In the genomic region with DNA sequence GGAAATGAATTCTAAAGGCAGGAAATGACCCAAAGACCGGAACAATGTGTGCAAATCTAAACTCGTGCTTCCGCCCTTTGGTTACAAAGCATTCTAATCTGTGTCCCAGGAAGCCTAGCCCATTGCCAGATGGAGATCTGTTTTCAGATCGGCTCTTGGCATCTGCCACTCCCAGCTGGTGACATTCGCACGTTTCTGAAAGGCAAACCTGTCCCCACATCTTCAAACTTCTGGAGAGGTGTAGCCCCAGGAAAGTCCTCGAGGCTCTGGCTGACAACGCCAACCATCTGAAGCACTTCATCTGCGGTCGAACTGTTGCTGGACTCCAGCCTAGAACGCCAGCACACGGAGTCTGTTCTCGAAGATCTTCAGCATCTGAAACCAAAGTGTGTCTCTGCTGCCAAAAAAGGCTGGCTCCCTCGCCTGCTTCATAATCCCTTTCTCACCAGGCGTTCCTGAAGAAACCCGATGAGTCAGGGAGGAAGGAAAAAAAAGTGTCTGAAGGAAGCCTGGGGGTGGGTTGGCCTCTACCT, we compare ENCODE assay signal across 8 mouse cellular contexts.
DNase-seq lines count a peak whose midpoint lies in the region; ATAC-seq and TF ChIP-seq lines count a peak whose summit lies in the region.

No protein-coding gene starts in this region.

- H3K4me2 ChIP-seq in hindbrain, embryonic 16.5 days (ENCODE audit: low read length), result peak overlapping the region; percentile 14
- no peak overlapping the region for H3K4me2 ChIP-seq in hindbrain, embryonic 14.5 days (replicated peaks)
- H3K4me2 ChIP-seq in intestine, embryonic 15.5 days (replicated peaks), result peak overlapping the region; percentile 37
- H3K4me2 ChIP-seq in midbrain, embryonic 11.5 days, result no peak overlapping the region

- H3K4me3 ChIP-seq in hindbrain, embryonic 16.5 days (ENCODE audit: low read length), result no peak overlapping the region
- H3K4me3 ChIP-seq in hindbrain, embryonic 14.5 days (replicated peaks; ENCODE audit: low read length), result no peak overlapping the region
- H3K4me3 ChIP-seq in gastrocnemius, adult 2 months, result peak overlapping the region; percentile 53
- no peak overlapping the region for H3K4me3 ChIP-seq in intestine, embryonic 15.5 days (replicated peaks)
- H3K4me3 ChIP-seq in midbrain, embryonic 11.5 days (ENCODE audit: low read depth, low read length), result no peak overlapping the region

- DNase-seq in hindbrain, embryonic 14.5 days (ENCODE audit: low spot score), result no peak
- DNase-seq in cerebellum, adult 8-10 months, result peak; percentile 84
- peak; percentile 75 for DNase-seq in gastrocnemius, adult 2 months
- DNase-seq in left cerebral cortex, postnatal 14 days (ENCODE audit: low spot score in 2 of 2), result peak; percentile 82 to 93
- peak; percentile 83 for DNase-seq in midbrain, embryonic 11.5 days (ENCODE audit: low spot score, missing footprints)
- peak; percentile 10 for DNase-seq in thymus, postnatal 4 days

- peaks cover 7% of the 10 kb centered on the region for H3K4me1 ChIP-seq in hindbrain, embryonic 16.5 days (ENCODE audit: control insufficient read depth, insufficient read depth, low read depth, low read length)
- no peaks in the 10 kb centered on the region for H3K4me1 ChIP-seq in hindbrain, embryonic 14.5 days (replicated peaks; ENCODE audit: control insufficient read depth, insufficient read depth, low read length)
- peaks cover 19% of the 10 kb centered on the region for H3K4me1 ChIP-seq in intestine, embryonic 15.5 days (replicated peaks)
- no peaks in the 10 kb centered on the region for H3K4me1 ChIP-seq in midbrain, embryonic 11.5 days (ENCODE audit: control insufficient read depth, insufficient read depth, low read length)

- 40% methylated on average over 16 of the region's 16 CpGs for WGBS in hindbrain, embryonic 16.5 days
- 49% methylated on average over 16 of the region's 16 CpGs for WGBS in hindbrain, embryonic 14.5 days
- whole genome bisulfite sequencing in intestine, embryonic 15.5 days, result 26% methylated on average over 16 of the region's 16 CpGs
- 52% methylated on average over 16 of the region's 16 CpGs for WGBS in midbrain, embryonic 11.5 days

- peak; percentile 69 for ATAC-seq in hindbrain, embryonic 16.5 days
- no peak; the same call in 1 of the 2 replicates for ATAC-seq in hindbrain, embryonic 14.5 days (ENCODE audit: low FRiP score)
- peak; percentile 54 for ATAC-seq in intestine, embryonic 15.5 days
- no peak for ATAC-seq in midbrain, embryonic 11.5 days (ENCODE audit: low FRiP score)

- no peak for TF ChIP-seq CTCF in gastrocnemius, adult 2 months (IDR thresholded peaks at IDR 0.05)

- H3K27me3 ChIP-seq in hindbrain, embryonic 16.5 days (replicated peaks; ENCODE audit: control insufficient read depth, insufficient read depth, low read length), result no peaks in the 10 kb centered on the region
- H3K27me3 ChIP-seq in hindbrain, embryonic 14.5 days (ENCODE audit: control insufficient read depth, insufficient read depth, low read length), result no peaks in the 10 kb centered on the region
- H3K27me3 ChIP-seq in intestine, embryonic 15.5 days (replicated peaks), result no peaks in the 10 kb centered on the region
- H3K27me3 ChIP-seq in midbrain, embryonic 11.5 days (ENCODE audit: control insufficient read depth, insufficient read depth, low read length), result no peaks in the 10 kb centered on the region

- no peaks in the 10 kb centered on the region for H3K36me3 ChIP-seq in hindbrain, embryonic 16.5 days (ENCODE audit: control insufficient read depth, insufficient read depth, low read length)
- no peaks in the 10 kb centered on the region for H3K36me3 ChIP-seq in hindbrain, embryonic 14.5 days (replicated peaks; ENCODE audit: control insufficient read depth, insufficient read depth)
- H3K36me3 ChIP-seq in intestine, embryonic 15.5 days, result no peaks in the 10 kb centered on the region
- no peaks in the 10 kb centered on the region for H3K36me3 ChIP-seq in midbrain, embryonic 11.5 days (ENCODE audit: control insufficient read depth, insufficient read depth, low read length)

- intact Hi-C loops in gastrocnemius, adult 2 months (cut with DNase I), result no loop called here
- intact Hi-C loops in left cerebral cortex, postnatal 14 days (cut with DNase I), result loop anchor here (5.0 kb wide), 3 partner anchors 39 to 141 kb away; a partner anchor contains a TSS

- H3K9ac ChIP-seq in hindbrain, embryonic 16.5 days (ENCODE audit: low read depth, low read length), result no peak overlapping the region
- H3K9ac ChIP-seq in hindbrain, embryonic 14.5 days, result no peak overlapping the region
- H3K9ac ChIP-seq in intestine, embryonic 15.5 days, result no peak overlapping the region
- no peak overlapping the region for H3K9ac ChIP-seq in midbrain, embryonic 11.5 days (ENCODE audit: low read length)

- no peaks in the 10 kb centered on the region for H3K9me3 ChIP-seq in hindbrain, embryonic 16.5 days (ENCODE audit: control insufficient read depth, low read length)
- no peaks in the 10 kb centered on the region for H3K9me3 ChIP-seq in hindbrain, embryonic 14.5 days (ENCODE audit: control insufficient read depth, low read length)
- no peaks in the 10 kb centered on the region for H3K9me3 ChIP-seq in intestine, embryonic 15.5 days
- H3K9me3 ChIP-seq in midbrain, embryonic 11.5 days (ENCODE audit: control insufficient read depth, low read length), result no peaks in the 10 kb centered on the region

- peak overlapping the region; percentile 60 for H3K27ac ChIP-seq in hindbrain, embryonic 16.5 days (ENCODE audit: low read depth, low read length)
- H3K27ac ChIP-seq in hindbrain, embryonic 14.5 days, result no peak overlapping the region
- peak overlapping the region; percentile 75 for H3K27ac ChIP-seq in gastrocnemius, adult 2 months
- peak overlapping the region; percentile 84 for H3K27ac ChIP-seq in intestine, embryonic 15.5 days
- H3K27ac ChIP-seq in midbrain, embryonic 11.5 days (ENCODE audit: low read depth, low read length), result no peak overlapping the region

Comparison
In these comparisons a context has a peak if more than half of its experiments do, and no peak if none do; other contexts are left out.
1. ATAC-seq: peak in hindbrain, embryonic 16.5 days (single experiment) and intestine, embryonic 15.5 days (single experiment); none in hindbrain, embryonic 14.5 days (single experiment) and midbrain, embryonic 11.5 days (single experiment).
2. H3K27ac ChIP-seq: peak in hindbrain, embryonic 16.5 days (single experiment), gastrocnemius, adult 2 months (single experiment) and intestine, embryonic 15.5 days (single experiment); none in hindbrain, embryonic 14.5 days (single experiment) and midbrain, embryonic 11.5 days (single experiment).
3. H3K4me2 ChIP-seq: peak in hindbrain, embryonic 16.5 days (single experiment) and intestine, embryonic 15.5 days (single experiment); none in hindbrain, embryonic 14.5 days (single experiment) and midbrain, embryonic 11.5 days (single experiment).